Mouse (Mus musculus) limb, embryonic 14.5 days (tissue): ENCODE measurements around the gene Nr3c2. TPM values are rescaled to one million over a fixed set of nuclear protein-coding genes. Genes with fewer than 3 reads are reported as not detected.

Experiments
- ATAC-seq: fragments of 200-750 bp; cut with Nextera tagmentation; 2 replicates; pipeline ENCODE4 v1.8.0; 2017; ENCODE audit warnings: low read depth, moderate number of reproducible peaks, moderate TSS enrichment; ENCODE audit not compliant: low FRiP score
- DNase-seq: peaks from one replicate; pipeline ENCODE4 v3.0.0-alpha.2; 2015; ENCODE audit warnings: low spot score
- H3K27ac ChIP-seq: fragments of 300-500 bp; sonication (generic); replicated peaks from 2 replicates; pipeline ENCODE4 v1.5.1; 2014; ENCODE audit warnings: low read depth, mild to moderate bottlenecking, low read length, moderate library complexity, mixed read lengths
- H3K27me3 ChIP-seq: fragments of 300-500 bp; sonication (generic); 2 replicates; pipeline ENCODE4 v1.6.1; 2014; ENCODE audit warnings: low read length, mixed read lengths; ENCODE audit not compliant: control insufficient read depth, insufficient read depth
- H3K36me3 ChIP-seq: fragments of 300-500 bp; sonication (generic); 2 replicates; pipeline ENCODE4 v1.6.1; 2014; ENCODE audit warnings: mild to moderate bottlenecking, low read length, moderate library complexity, mixed read lengths; ENCODE audit not compliant: control insufficient read depth, insufficient read depth
- H3K4me1 ChIP-seq: fragments of 300-500 bp; sonication (generic); 2 replicates; pipeline ENCODE4 v1.6.1; 2014; ENCODE audit warnings: antibody characterized with exemption, low read length, mixed read lengths; ENCODE audit not compliant: control insufficient read depth, insufficient read depth
- H3K4me2 ChIP-seq: fragments of 300-500 bp; sonication (generic); replicated peaks from 2 replicates; pipeline ENCODE4 v1.6.1; 2014; ENCODE audit warnings: low read depth, mild to moderate bottlenecking, low read length, moderate library complexity; ENCODE audit not compliant: severe bottlenecking
- H3K4me3 ChIP-seq: fragments of 300-500 bp; sonication (generic); replicated peaks from 2 replicates; pipeline ENCODE4 v1.5.1; 2014; ENCODE audit warnings: low read length
- H3K9ac ChIP-seq: fragments of 300-500 bp; sonication (generic); 2 replicates; pipeline ENCODE4 v1.6.1; 2014; ENCODE audit warnings: mild to moderate bottlenecking, low read depth, low read length, moderate library complexity; ENCODE audit not compliant: severe bottlenecking
- H3K9me3 ChIP-seq: fragments of 300-500 bp; sonication (generic); 2 replicates; pipeline ENCODE4 v1.6.1; 2016; ENCODE audit warnings: low read length; ENCODE audit not compliant: control insufficient read depth
- POLR2A ChIP-seq: fragments of 200-500 bp; IDR thresholded peaks from 2 replicates; pipeline ENCODE4 v1.8.0; 2012; ENCODE audit warnings: inconsistent platforms, mild to moderate bottlenecking, moderate library complexity, borderline replicate concordance; ENCODE audit not compliant: insufficient read depth, insufficient read length; ENCODE audit errors: extremely low read depth
- WGBS: fragments of 180-500 bp; shearing (Covaris S2); extraction: QIAGEN DNeasy Blood & Tissue Kit; methylation state at CpG from one replicate; pipeline ENCODE4 v1.1.7; 2014; 5-methylcytosine and 5-hydroxymethylcytosine counted together
- polyA plus RNA-seq, 2 experiments: library from polyadenylated mRNA; depleted of rRNA in 1 of 2; stranded (reverse) in 1 of 2; unstranded in 1 of 2; fragments of >200 nt; fragmentation: Nextera tagmentation in 1 of 2; extraction: Ambion mirVana in 1 of 2; gene quantifications; 2 replicates each; pipeline versions ENCODE4 v1.2.1 to v1.2.3; 2012 to 2014

The Nr3c2 gene
- polyA plus RNA-seq, 2 experiments, result 2.1 to 6.1 TPM

DNA sequence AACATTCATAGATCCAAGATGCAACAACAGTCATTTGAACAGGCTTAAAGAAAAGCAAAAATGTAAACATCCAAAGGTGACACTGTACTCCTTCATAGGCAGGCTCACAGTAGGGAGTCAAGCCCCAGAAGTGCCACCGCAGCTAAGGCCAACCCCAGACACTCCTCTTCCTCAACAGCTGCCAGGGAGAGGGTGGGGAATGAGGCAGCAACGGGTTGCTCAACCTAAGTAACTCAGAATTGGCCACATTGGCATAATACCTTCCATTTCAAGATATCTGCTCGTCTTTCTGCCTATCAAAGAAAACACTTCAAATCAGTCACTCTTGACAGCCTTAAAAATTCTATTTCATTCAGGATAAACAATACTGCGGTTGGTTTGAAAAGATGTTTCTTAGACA lies 392.9 kb downstream of the Nr3c2 start:
- H3K4me2 ChIP-seq, result no peak overlapping the region
- no peaks in the 10 kb centered on the region; the same call in 1 of the 2 replicates for H3K9me3 ChIP-seq
- no peak for TF ChIP-seq POLR2A
- no peak overlapping the region for H3K9ac ChIP-seq
- ATAC-seq (no peak), DNase-seq (no peak)
- peaks cover 10% of the 10 kb centered on the region for H3K36me3 ChIP-seq
- H3K27ac ChIP-seq, result no peak overlapping the region
- WGBS, result 79% methylated on average over 4 of the region's 4 CpGs
- H3K27me3 ChIP-seq, result no peaks in the 10 kb centered on the region
- no peak overlapping the region for H3K4me3 ChIP-seq
- no peaks in the 10 kb centered on the region for H3K4me1 ChIP-seq

DNA sequence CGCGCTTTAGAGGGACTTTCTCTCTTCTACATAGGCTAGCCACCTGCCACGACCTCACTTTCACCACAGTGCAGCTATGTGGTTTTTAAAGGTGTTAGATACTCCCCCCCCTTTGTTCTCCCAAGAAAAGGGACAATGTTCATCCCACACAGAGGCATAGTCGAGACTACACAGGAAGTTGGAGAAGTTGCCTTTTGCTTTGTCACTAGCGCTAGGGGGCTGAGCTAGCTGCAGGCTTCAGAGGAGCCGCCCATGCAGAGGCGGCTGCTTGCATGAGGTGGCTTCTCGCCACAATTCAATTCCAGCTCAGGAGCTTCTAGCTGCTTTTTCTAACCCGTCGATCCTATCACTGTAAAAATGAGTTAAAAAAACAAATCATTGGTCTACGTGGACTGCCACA lies 393.4 kb downstream of the Nr3c2 start:
- Histone ChIP-seq H3K27me3 (no peaks in the 10 kb centered on the region), H3K36me3 (peaks cover 11% of the 10 kb centered on the region), H3K9ac (no peak overlapping the region), H3K9me3 (no peaks in the 10 kb centered on the region; the same call in 1 of the 2 replicates), H3K4me3 (no peak overlapping the region), H3K4me2 (no peak overlapping the region), H3K27ac (no peak overlapping the region), H3K4me1 (no peaks in the 10 kb centered on the region)
- no peak for TF ChIP-seq POLR2A
- WGBS, result 73% methylated on average over 11 of the region's 11 CpGs
- DNase-seq (no peak), ATAC-seq (no peak)

DNA sequence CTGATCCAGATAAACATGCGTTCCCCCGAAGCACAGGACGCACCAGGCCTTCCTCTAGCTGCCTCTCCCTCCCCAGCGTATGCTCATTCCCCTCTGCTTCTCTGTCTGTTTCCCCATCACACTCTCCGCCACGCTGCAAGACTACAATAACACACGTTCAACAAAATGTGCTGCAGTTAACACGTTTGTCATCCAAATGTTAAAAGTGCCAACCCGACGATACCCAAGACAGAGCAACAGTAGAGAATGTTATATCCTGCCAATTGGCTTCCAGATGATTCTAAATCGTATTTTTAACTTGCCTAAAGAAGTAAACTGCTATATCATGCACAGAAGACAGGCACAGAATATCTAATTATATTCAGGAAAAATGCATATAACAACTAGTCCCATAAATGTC lies 395.4 kb downstream of the Nr3c2 start:
- ATAC-seq (no peak), DNase-seq (no peak)
- Histone ChIP-seq H3K9ac (no peak overlapping the region), H3K27me3 (no peaks in the 10 kb centered on the region), H3K4me1 (no peaks in the 10 kb centered on the region), H3K36me3 (peaks cover 11% of the 10 kb centered on the region), H3K27ac (no peak overlapping the region), H3K4me2 (no peak overlapping the region), H3K4me3 (no peak overlapping the region), H3K9me3 (no peaks in the 10 kb centered on the region; the same call in 1 of the 2 replicates)
- no peak for TF ChIP-seq POLR2A
- WGBS, result 87% methylated on average over 11 of the region's 11 CpGs
